Mouse (Mus musculus): ENCODE results near the gene Lgals3. TPM values are rescaled to one million over a fixed set of nuclear protein-coding genes. Genes with fewer than 3 reads are reported as not detected.

Lgals3 gene
- total RNA-seq, 1 experiment = 36.9 TPM

- H3K9ac ChIP-seq (ENCODE audit: insufficient read depth, low read depth, low read length, poor library complexity, severe bottlenecking) = no peak overlapping the region
- no peak overlapping the region for H3K4me3 ChIP-seq (ENCODE audit: insufficient read depth in 1 of 2, low read depth in 1 of 2, low read length in 2 of 2, poor library complexity in 1 of 2, severe bottlenecking in 1 of 2)
- no peaks in the 10 kb centered on the region for H3K36me3 ChIP-seq (ENCODE audit: control insufficient read depth, insufficient read depth, low read length, poor library complexity, severe bottlenecking)
- no peak for DNase-seq (ENCODE audit: low read depth, low spot score)
- peaks cover 0 to 12% of the 10 kb centered on the region in 2 experiments; a peak in 2 of 4 replicates for H3K4me1 ChIP-seq (ENCODE audit: control insufficient read depth in 2 of 2, insufficient read depth in 2 of 2, low read length in 2 of 2, poor library complexity in 1 of 2)
- H3K27ac ChIP-seq (ENCODE audit: insufficient read depth, low read depth, low read length, poor library complexity, severe bottlenecking) = no peak overlapping the region
- TF ChIP-seq MAFK (IDR thresholded peaks at IDR 0.05; ENCODE audit: insufficient read depth, low read depth, low read length) = no peak
- no peak for TF ChIP-seq HCFC1 (IDR thresholded peaks at IDR 0.05; ENCODE audit: borderline replicate concordance, insufficient read depth, low read length)
- TF ChIP-seq ZNF384 (IDR thresholded peaks at IDR 0.05; ENCODE audit: low read depth, low read length) = no peak
- TF ChIP-seq CHD2 (IDR thresholded peaks at IDR 0.05; ENCODE audit: low read depth, low read length) = no peak
- no peak for TF ChIP-seq ZC3H11A (IDR thresholded peaks at IDR 0.05; ENCODE audit: borderline replicate concordance, low read depth, low read length)
- no peaks in the 10 kb centered on the region for H3K9me3 ChIP-seq (ENCODE audit: control insufficient read depth, insufficient read depth, low read depth, low read length)
- in situ Hi-C loops (cut with MboI; ENCODE audit: low sequenced_read_pairs in 2 of 2, unreplicated experiment in 2 of 2) = no loop called here
Observed at GRCm38 (mm10) chr14:47352272-47352671, 15.3 kb upstream of the Lgals3 start.

GRCm38 (mm10) chr14:47353240-47353639 lies 14.3 kb upstream of the Lgals3 start:
- no peaks in the 10 kb centered on the region for H3K9me3 ChIP-seq (ENCODE audit: control insufficient read depth, insufficient read depth, low read depth, low read length)
- in situ Hi-C loops (cut with MboI; ENCODE audit: low sequenced_read_pairs in 2 of 2, unreplicated experiment in 2 of 2) = no loop called here

DNA sequence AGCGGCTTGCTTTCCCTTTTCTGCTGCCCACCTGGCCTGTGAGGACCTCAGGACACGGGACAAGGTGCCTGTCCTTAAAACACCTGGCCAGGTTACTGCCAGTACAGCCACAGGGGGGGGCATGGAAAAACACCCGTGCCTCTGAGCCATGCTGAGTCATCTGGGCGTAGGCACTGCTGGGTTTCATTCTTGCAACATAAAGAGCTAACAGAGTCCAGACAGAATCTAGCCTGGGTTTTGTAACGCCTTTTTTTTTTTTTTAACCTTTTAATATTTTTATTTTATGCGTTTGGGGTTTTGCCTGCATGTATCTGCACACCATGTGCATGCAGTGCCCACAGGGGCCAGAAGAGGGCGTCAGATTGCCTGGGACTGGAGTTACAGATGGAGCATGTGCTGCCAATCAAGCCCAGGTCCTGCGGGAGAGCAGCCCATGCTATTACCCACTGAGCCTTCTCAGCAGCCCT lies 13.4 kb upstream of the Lgals3 start:
- in situ Hi-C loops (cut with MboI; ENCODE audit: low sequenced_read_pairs in 2 of 2, unreplicated experiment in 2 of 2) = no loop called here
- DNase-seq (ENCODE audit: low read depth, low spot score) = peak; percentile 73
- H3K4me1 ChIP-seq (ENCODE audit: control insufficient read depth in 2 of 2, insufficient read depth in 2 of 2, low read length in 2 of 2, poor library complexity in 1 of 2) = peaks cover 0 to 12% of the 10 kb centered on the region in 2 experiments; a peak in 2 of 4 replicates
- H3K27ac ChIP-seq (ENCODE audit: insufficient read depth, low read depth, low read length, poor library complexity, severe bottlenecking) = 0 out of 2 replicates have a peak overlapping the region, but pooled peaks have one; percentile 50
- H3K9ac ChIP-seq (ENCODE audit: insufficient read depth, low read depth, low read length, poor library complexity, severe bottlenecking) = peak overlapping the region; percentile 56; the same call in 1 of the 2 replicates
- H3K4me3 ChIP-seq (ENCODE audit: insufficient read depth in 1 of 2, low read depth in 1 of 2, low read length in 2 of 2, poor library complexity in 1 of 2, severe bottlenecking in 1 of 2) = 0 out of 4 replicates have a peak overlapping the region, but pooled peaks of 1 of the 2 experiments have one; percentile 18
- no peaks in the 10 kb centered on the region for H3K36me3 ChIP-seq (ENCODE audit: control insufficient read depth, insufficient read depth, low read length, poor library complexity, severe bottlenecking)
- no peak for TF ChIP-seq CHD2 (IDR thresholded peaks at IDR 0.05; ENCODE audit: low read depth, low read length)
- no peak for TF ChIP-seq ZC3H11A (IDR thresholded peaks at IDR 0.05; ENCODE audit: borderline replicate concordance, low read depth, low read length)
- TF ChIP-seq MAFK (IDR thresholded peaks at IDR 0.05; ENCODE audit: insufficient read depth, low read depth, low read length) = peak; percentile 59; the same call in 1 of the 2 replicates
- TF ChIP-seq HCFC1 (IDR thresholded peaks at IDR 0.05; ENCODE audit: borderline replicate concordance, insufficient read depth, low read length) = 0 out of 2 replicates have a peak, but pooled peaks have one; percentile 42
- TF ChIP-seq ZNF384 (IDR thresholded peaks at IDR 0.05; ENCODE audit: low read depth, low read length) = peak; percentile 75
- no peaks in the 10 kb centered on the region for H3K9me3 ChIP-seq (ENCODE audit: control insufficient read depth, insufficient read depth, low read depth, low read length)

More at GRCm38 (mm10) chr14:47353240-47353639, 14.3 kb upstream of the Lgals3 start:
- Histone ChIP-seq H3K9ac (ENCODE audit: insufficient read depth, low read depth, low read length, poor library complexity, severe bottlenecking) (no peak overlapping the region), H3K4me1 (ENCODE audit: control insufficient read depth in 2 of 2, insufficient read depth in 2 of 2, low read length in 2 of 2, poor library complexity in 1 of 2) (peaks cover 0 to 12% of the 10 kb centered on the region in 2 experiments; a peak in 2 of 4 replicates), H3K27ac (ENCODE audit: insufficient read depth, low read depth, low read length, poor library complexity, severe bottlenecking) (no peak overlapping the region), H3K36me3 (ENCODE audit: control insufficient read depth, insufficient read depth, low read length, poor library complexity, severe bottlenecking) (no peaks in the 10 kb centered on the region), H3K4me3 (ENCODE audit: insufficient read depth in 1 of 2, low read depth in 1 of 2, low read length in 2 of 2, poor library complexity in 1 of 2, severe bottlenecking in 1 of 2) (no peak overlapping the region)
- DNase-seq (ENCODE audit: low read depth, low spot score) = no peak
- TF ChIP-seq MAFK (IDR thresholded peaks at IDR 0.05; ENCODE audit: insufficient read depth, low read depth, low read length) = no peak
- no peak for TF ChIP-seq ZC3H11A (IDR thresholded peaks at IDR 0.05; ENCODE audit: borderline replicate concordance, low read depth, low read length)
- TF ChIP-seq ZNF384 (IDR thresholded peaks at IDR 0.05; ENCODE audit: low read depth, low read length) = no peak
- no peak for TF ChIP-seq CHD2 (IDR thresholded peaks at IDR 0.05; ENCODE audit: low read depth, low read length)
- TF ChIP-seq HCFC1 (IDR thresholded peaks at IDR 0.05; ENCODE audit: borderline replicate concordance, insufficient read depth, low read length) = no peak

- TF ChIP-seq ZC3H11A (IDR thresholded peaks at IDR 0.05; ENCODE audit: borderline replicate concordance, low read depth, low read length) = no peak
- TF ChIP-seq ZNF384 (IDR thresholded peaks at IDR 0.05; ENCODE audit: low read depth, low read length) = no peak
- H3K36me3 ChIP-seq (ENCODE audit: control insufficient read depth, insufficient read depth, low read length, poor library complexity, severe bottlenecking) = no peaks in the 10 kb centered on the region
- peak overlapping the region; percentile 28; the same call in 1 of the 2 replicates for H3K9ac ChIP-seq (ENCODE audit: insufficient read depth, low read depth, low read length, poor library complexity, severe bottlenecking)
- no peaks in the 10 kb centered on the region for H3K9me3 ChIP-seq (ENCODE audit: control insufficient read depth, insufficient read depth, low read depth, low read length)
- no peak overlapping the region for H3K27ac ChIP-seq (ENCODE audit: insufficient read depth, low read depth, low read length, poor library complexity, severe bottlenecking)
- H3K4me3 ChIP-seq (ENCODE audit: insufficient read depth in 1 of 2, low read depth in 1 of 2, low read length in 2 of 2, poor library complexity in 1 of 2, severe bottlenecking in 1 of 2) = no peak overlapping the region
- no peak for DNase-seq (ENCODE audit: low read depth, low spot score)
- peaks cover 3 to 14% of the 10 kb centered on the region in 2 experiments; a peak in 3 of 4 replicates for H3K4me1 ChIP-seq (ENCODE audit: control insufficient read depth in 2 of 2, insufficient read depth in 2 of 2, low read length in 2 of 2, poor library complexity in 1 of 2)
- in situ Hi-C loops (cut with MboI; ENCODE audit: low sequenced_read_pairs in 2 of 2, unreplicated experiment in 2 of 2) = no loop called here
Observed at GRCm38 (mm10) chr14:47354948-47355347, 12.6 kb upstream of the Lgals3 start.

Data from ES-E14 (cell line).